Mouse (Mus musculus): ENCODE measurements around the gene Olfr222.
A peak's percentile ranks its signal among the peaks of the same experiment; 100 is the strongest.

Olfr222 gene

GRCm38 (mm10) chr11:59541324-59541723 is 34.7 kb downstream of the Olfr222 start, which contains the start of gene Nlrp3:
Gene Nlrp3 (plus strand): TSS chr11:59541568.
- DNase-seq (ENCODE audit: low read depth, low spot score) = no peak

- no peak for DNase-seq (ENCODE audit: low read depth, low spot score)
These were observed 35.9 kb downstream of the Olfr222 start for GRCm38 (mm10) chr11:59540123-59540522.

GRCm38 (mm10) chr11:59538387-59538786 is 37.6 kb downstream of the Olfr222 start:
- DNase-seq (ENCODE audit: low read depth, low spot score) = no peak

- DNase-seq (ENCODE audit: low read depth, low spot score) = no peak
These were observed 38.6 kb downstream of the Olfr222 start for GRCm38 (mm10) chr11:59537218-59538130.

- no peak for DNase-seq (ENCODE audit: low read depth, low spot score)
These were observed 44.5 kb downstream of the Olfr222 start for GRCm38 (mm10) chr11:59531562-59531961.

- no peak for DNase-seq (ENCODE audit: low read depth, low spot score)
These were observed 45.0 kb downstream of the Olfr222 start for GRCm38 (mm10) chr11:59530870-59531535.

GRCm38 (mm10) chr11:59530221-59530620 is 45.8 kb downstream of the Olfr222 start:
- DNase-seq (ENCODE audit: low read depth, low spot score) = no peak

DNA sequence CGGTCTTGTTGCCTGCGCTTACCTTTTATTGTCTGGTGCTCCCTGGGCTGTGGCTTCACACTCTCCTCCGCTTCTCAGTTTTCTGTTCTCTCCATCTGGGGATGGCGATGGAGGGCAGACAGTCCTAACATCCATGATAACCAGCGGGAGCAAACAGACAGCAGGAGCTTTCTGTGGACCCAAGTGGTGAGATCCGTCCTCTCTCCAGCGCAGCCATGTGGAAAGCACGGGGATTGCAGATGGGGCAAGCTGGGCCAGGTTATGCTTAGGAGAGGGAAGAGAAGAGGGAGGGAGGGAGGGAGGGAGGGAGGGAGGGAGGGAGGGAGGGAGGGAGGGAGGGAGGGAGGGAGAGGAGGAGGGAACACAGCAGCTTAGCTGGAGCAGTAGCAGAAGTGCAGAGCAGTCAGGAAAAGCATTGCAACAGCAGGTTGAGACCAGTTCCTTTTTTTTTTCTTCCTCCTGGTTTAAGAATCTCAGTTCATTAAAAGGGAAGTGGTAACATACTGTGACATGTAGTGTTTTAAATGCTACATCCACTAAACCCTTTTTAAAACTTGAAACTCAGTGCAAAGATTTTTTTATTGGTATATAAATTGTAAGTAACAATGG is 49.5 kb downstream of the Olfr222 start, which contains the start of gene Zkscan17:
Zkscan17 (minus strand) TSS at position 280 of the 609 bp plus-strand sequence.
- no peak for DNase-seq (ENCODE audit: low read depth, low spot score)

DNA sequence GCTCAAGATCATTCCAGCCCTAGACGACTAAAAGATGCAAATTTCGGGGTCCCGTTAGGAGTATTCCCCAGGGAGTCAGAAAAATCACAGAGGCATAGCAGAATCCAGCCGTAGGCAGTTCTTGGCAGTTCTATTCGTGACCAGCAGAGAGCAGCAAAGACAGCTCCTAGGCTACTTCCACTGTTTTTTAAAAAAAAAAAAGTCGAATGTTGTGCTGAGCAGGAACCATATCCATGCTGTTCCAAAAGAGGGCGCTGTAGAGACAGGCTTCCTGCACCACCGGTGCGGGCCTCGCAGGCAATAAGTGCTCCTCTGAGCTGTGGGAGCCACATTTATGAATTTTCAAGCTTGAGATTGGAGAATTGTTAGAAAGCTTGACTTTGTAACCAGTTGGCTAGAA is 50.8 kb downstream of the Olfr222 start:
- peak; percentile 69 for DNase-seq (ENCODE audit: low read depth, low spot score)

GRCm38 (mm10) chr11:59524150-59524549 is 51.9 kb downstream of the Olfr222 start:
- no peak for DNase-seq (ENCODE audit: low read depth, low spot score)
